Mouse (Mus musculus) ES-CJ7 (cell line): ENCODE data around the gene 1700028J19Rik.
"Not testable (repeated sequence)": the region's sequence is repeated elsewhere in the genome, so short reads cannot be mapped to it uniquely, and the experiment has no call there.

ENCODE experiments used
- DNase-seq: peaks from one replicate; pipeline ENCODE4 v3.0.0; 2011; ENCODE audit warnings: low read depth, low spot score

1700028J19Rik gene

GRCm38 (mm10) chr7:44250732-44251275 is 4.3 kb upstream of the 1700028J19Rik start:
- DNase-seq = not testable (repeated sequence)

GRCm38 (mm10) chr7:44249248-44249647 is 2.8 kb upstream of the 1700028J19Rik start:
- DNase-seq = no peak

DNA sequence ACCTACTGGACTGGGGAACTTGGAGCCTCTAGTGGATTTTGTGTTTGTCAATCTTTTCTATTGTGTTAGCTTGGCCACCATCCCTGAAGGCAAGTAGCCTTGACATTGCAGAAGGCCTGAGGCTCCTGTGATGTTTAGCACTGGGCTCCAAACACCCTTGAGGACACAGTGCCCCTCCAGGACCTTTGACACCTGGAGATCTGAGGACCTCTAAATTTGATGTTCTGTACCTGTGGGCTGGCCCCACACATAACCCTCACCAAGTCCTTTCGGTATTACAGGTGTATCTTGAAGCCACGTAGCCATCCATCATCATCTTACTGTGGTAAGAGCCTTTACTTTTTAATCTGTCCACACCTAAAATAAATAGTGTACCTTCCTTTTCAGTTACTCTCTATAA is 1.5 kb upstream of the 1700028J19Rik start:
- DNase-seq = no peak

DNA sequence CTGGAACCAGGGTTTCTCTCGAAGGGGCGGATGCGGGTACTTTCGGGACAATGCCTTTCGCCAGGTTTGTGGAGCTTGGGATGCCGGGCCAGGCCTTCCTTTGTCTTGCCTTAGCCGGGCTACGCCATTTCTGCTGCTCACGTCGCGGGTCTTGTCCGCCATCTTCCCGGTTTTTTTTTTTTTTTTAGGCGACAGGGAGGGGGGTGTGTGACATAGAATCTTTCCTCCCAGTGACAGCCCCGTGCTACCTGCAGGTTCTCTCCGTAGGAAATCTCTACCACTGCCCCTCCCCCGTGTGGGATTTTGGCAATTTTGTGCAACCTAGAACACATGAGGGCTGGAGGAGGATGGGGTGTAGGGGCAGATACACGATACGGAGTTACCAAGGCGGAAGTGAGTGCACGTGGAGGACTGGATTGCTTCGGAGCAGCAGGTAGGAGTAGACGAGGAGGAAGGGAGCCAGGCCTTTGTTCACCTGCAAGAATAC is 532 bp upstream of the 1700028J19Rik start:
- DNase-seq = peak; percentile 74

- DNase-seq = no peak
Observed at GRCm38 (mm10) chr7:44244080-44244479, 2.4 kb downstream of the 1700028J19Rik start.

GRCm38 (mm10) chr7:44241163-44241562 is 5.3 kb downstream of the 1700028J19Rik start:
- no peak for DNase-seq

- DNase-seq = no peak
Observed at GRCm38 (mm10) chr7:44240712-44241111, 5.8 kb downstream of the 1700028J19Rik start.

- DNase-seq = no peak
Observed at GRCm38 (mm10) chr7:44239913-44240312, 6.6 kb downstream of the 1700028J19Rik start.

- DNase-seq = no peak
Observed at GRCm38 (mm10) chr7:44235909-44236308, 10.6 kb downstream of the 1700028J19Rik start, which contains the start of gene Gm36864. Gene Gm36864 (plus strand): TSS chr7:44236177.

DNA sequence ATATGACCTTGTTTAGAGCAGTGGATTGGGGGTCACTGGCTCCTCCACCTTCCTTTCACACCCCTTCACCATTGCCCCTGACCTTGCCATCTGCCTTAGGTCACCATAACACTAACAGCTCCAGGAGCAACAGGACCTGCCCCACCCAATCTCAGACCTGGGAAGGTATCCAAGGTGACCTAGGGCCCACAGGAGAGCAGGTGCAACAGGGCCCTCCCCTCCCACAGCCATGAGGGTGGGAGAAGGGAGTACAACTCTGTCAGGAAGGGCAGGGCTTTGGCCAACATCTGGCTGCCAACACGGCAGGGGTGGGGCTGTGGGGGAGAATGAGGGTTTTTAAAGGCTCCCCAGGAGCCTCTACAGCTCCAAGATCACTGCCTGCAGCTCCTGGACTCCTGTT is 21.4 kb downstream of the 1700028J19Rik start, which contains the start of gene Klk1:
Gene Klk1 (plus strand): TSS at position 285 of the 400 bp plus-strand sequence.
- peak; percentile 83 for DNase-seq

DNA sequence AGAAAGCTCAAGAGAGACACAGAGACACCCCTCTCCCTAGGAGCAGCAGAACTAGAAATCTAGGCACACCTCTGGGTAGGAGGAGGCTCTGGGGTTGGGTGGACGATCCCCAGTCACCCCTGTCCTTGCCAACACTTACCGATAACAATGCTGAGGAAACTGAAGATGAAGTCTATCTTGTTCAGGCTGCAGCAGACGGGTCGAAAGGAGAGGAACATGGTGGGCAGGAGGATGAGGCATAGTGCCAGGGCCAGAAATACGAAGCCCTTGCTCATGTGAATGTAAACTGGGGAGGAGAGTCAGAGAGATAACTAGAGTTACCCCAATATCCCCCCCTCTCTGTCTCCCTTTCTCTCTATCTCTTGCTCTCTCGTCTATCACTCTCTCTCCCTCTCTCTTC is 24.2 kb downstream of the 1700028J19Rik start:
- DNase-seq = not testable (repeated sequence)

- not testable (repeated sequence) for DNase-seq
Observed at GRCm38 (mm10) chr7:44221601-44222000, 24.9 kb downstream of the 1700028J19Rik start.

- no peak for DNase-seq
Observed at GRCm38 (mm10) chr7:44215645-44216044, 30.9 kb downstream of the 1700028J19Rik start, which contains the start of gene Klk1b5. Gene Klk1b5 (plus strand): TSS chr7:44215945.

- DNase-seq = no peak
Observed at GRCm38 (mm10) chr7:44208307-44208706, 38.2 kb downstream of the 1700028J19Rik start.

DNA sequence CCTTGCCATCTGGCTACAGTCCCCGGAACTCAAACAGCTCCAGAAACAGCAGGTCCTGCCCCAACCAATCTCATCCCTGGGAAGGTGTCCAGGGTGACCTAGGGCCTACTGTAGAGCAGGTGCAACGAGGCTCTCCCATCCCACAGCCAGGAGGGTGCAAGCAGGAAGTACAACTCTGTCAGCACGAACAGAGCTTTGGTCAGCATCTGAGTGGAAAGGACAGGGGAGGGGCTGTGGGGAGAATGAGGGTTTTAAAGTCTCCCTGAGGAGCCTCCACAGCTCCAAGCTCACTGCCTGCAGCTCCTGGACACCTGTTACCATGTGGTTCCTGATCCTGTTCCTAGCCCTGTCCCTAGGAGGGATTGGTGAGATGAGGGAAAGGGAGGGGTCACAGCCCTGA is 39.4 kb downstream of the 1700028J19Rik start, which contains the start of gene Klk1b4:
Gene Klk1b4 (plus strand): TSS at position 301 of the 400 bp plus-strand sequence.
- DNase-seq = not testable (repeated sequence)

DNA sequence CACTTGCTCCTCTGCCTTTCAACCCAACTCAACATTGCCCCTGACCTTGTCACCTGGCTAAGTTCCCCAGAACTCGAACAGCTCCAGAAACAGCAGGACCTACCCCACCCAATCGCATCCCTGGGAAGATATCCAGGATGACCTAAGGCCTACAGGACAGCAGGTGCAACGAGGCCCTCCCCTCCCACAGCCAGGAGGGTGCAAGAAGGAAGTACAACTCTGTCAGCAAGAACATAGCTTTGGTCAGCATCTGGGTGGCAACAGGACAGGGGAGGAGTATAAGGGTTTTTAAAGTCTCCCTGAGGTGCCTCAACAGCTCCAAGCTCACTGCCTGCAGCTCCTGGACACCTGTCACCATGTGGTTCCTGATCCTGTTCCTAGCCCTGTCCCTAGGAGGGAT is 48.6 kb downstream of the 1700028J19Rik start, which contains the start of gene Klk1b3:
Gene Klk1b3 (plus strand): TSS at position 301 of the 400 bp plus-strand sequence.
- no peak for DNase-seq

DNA sequence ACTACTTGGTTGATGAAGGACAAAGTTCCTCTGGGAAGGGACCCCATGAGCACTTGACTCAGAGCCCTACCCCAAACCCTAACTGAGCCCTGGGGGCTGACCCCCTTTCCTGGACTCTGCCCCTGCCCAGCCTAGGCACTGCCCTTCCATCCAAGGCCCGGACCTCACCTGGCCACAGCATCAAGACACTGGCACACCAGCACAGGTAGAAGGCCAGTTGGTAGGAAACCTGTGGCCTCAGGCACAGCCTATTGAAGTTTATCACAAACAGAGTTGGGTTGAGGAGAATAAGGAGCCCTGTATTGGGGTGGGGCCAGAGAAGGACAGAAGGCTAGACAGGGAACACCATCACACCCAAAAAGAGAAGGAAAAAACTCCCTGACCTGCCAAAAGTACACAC is 53.0 kb downstream of the 1700028J19Rik start:
- DNase-seq = not testable (repeated sequence)

GRCm38 (mm10) chr7:44187936-44188335 is 58.6 kb downstream of the 1700028J19Rik start, which contains the start of gene Klk1b24:
Gene Klk1b24 (plus strand): TSS chr7:44188236.
- DNase-seq = not testable (repeated sequence)

- peak; percentile 7 for DNase-seq
Observed at GRCm38 (mm10) chr7:44186516-44186915, 60.0 kb downstream of the 1700028J19Rik start.
